Mouse (Mus musculus): Measurements from ENCODE around the gene Zmym2. TPM values are rescaled to one million over a fixed set of nuclear protein-coding genes. Genes with fewer than 3 reads are reported as not detected.

Gene Zmym2
- polyA plus RNA-seq, 1 experiment: 14.8 TPM

- Histone ChIP-seq H3ac (ENCODE audit: control insufficient read depth, insufficient read length) (no peak overlapping the region), H3K4me3 (no peak overlapping the region), H3K36me3 (ENCODE audit: control insufficient read depth, insufficient read depth) (no peaks in the 10 kb centered on the region), H3K4me2 (ENCODE audit: low read depth) (no peak overlapping the region), H3K27me3 (ENCODE audit: control insufficient read depth, insufficient read depth, insufficient read length) (no peaks in the 10 kb centered on the region), H3K79me2 (ENCODE audit: control insufficient read depth, insufficient read depth) (no peaks in the 10 kb centered on the region)
- TF ChIP-seq E2F4 (IDR thresholded peaks at IDR 0.05; ENCODE audit: insufficient read depth) (no peak), MYOG (IDR thresholded peaks at IDR 0.05; ENCODE audit: control insufficient read depth in 1 of 3, insufficient read depth in 1 of 3, insufficient read length in 2 of 3, low read depth in 2 of 3) (no peak), POLR2AphosphoS2 (IDR thresholded peaks at IDR 0.05; ENCODE audit: insufficient read length, low read depth) (no peak), MYOD1 (IDR thresholded peaks at IDR 0.05; ENCODE audit: control insufficient read depth in 1 of 3, insufficient read length in 2 of 3, low read depth in 2 of 3) (no peak), TCF12 (IDR thresholded peaks at IDR 0.05; ENCODE audit: insufficient read depth, poor library complexity, severe bottlenecking) (no peak), CEBPB (IDR thresholded peaks at IDR 0.05; ENCODE audit: insufficient read depth, poor library complexity, severe bottlenecking) (no peak), MAX (IDR thresholded peaks at IDR 0.05; ENCODE audit: low read depth) (no peak), USF1 (IDR thresholded peaks at IDR 0.05; ENCODE audit: low read depth) (no peak), TCF3 (IDR thresholded peaks at IDR 0.05; ENCODE audit: insufficient read length, low read depth) (no peak), REST (IDR thresholded peaks at IDR 0.05; ENCODE audit: insufficient read depth, insufficient read length) (no peak), POLR2A (IDR thresholded peaks at IDR 0.05; ENCODE audit: insufficient read length, low read depth) (no peak), SRF (IDR thresholded peaks at IDR 0.05; ENCODE audit: control insufficient read depth, insufficient read length, low read depth) (no peak)
Measured at GRCm38 (mm10) chr14:56978045-56978655, 91.7 kb downstream of the Zmym2 start.

GRCm38 (mm10) chr14:56988621-56989020, 102.2 kb downstream of the Zmym2 start:
- no peak overlapping the region for H3K4me2 ChIP-seq (ENCODE audit: low read depth)
- no peaks in the 10 kb centered on the region for H3K27me3 ChIP-seq (ENCODE audit: control insufficient read depth, insufficient read depth, insufficient read length)
- no peak for TF ChIP-seq TCF3 (IDR thresholded peaks at IDR 0.05; ENCODE audit: insufficient read length, low read depth)
- TF ChIP-seq SRF (IDR thresholded peaks at IDR 0.05; ENCODE audit: control insufficient read depth, insufficient read length, low read depth): no peak
- no peak for TF ChIP-seq CEBPB (IDR thresholded peaks at IDR 0.05; ENCODE audit: insufficient read depth, poor library complexity, severe bottlenecking)
- no peak for TF ChIP-seq REST (IDR thresholded peaks at IDR 0.05; ENCODE audit: insufficient read depth, insufficient read length)
- no peak for TF ChIP-seq POLR2A (IDR thresholded peaks at IDR 0.05; ENCODE audit: insufficient read length, low read depth)
- TF ChIP-seq POLR2AphosphoS2 (IDR thresholded peaks at IDR 0.05; ENCODE audit: insufficient read length, low read depth): no peak
- TF ChIP-seq TCF12 (IDR thresholded peaks at IDR 0.05; ENCODE audit: insufficient read depth, poor library complexity, severe bottlenecking): no peak
- TF ChIP-seq MAX (IDR thresholded peaks at IDR 0.05; ENCODE audit: low read depth): no peak
- no peak for TF ChIP-seq E2F4 (IDR thresholded peaks at IDR 0.05; ENCODE audit: insufficient read depth)
- no peak for TF ChIP-seq MYOG (IDR thresholded peaks at IDR 0.05; ENCODE audit: control insufficient read depth in 1 of 3, insufficient read depth in 1 of 3, insufficient read length in 2 of 3, low read depth in 2 of 3)
- no peak for TF ChIP-seq USF1 (IDR thresholded peaks at IDR 0.05; ENCODE audit: low read depth)
- no peak for TF ChIP-seq MYOD1 (IDR thresholded peaks at IDR 0.05; ENCODE audit: control insufficient read depth in 1 of 3, insufficient read length in 2 of 3, low read depth in 2 of 3)
- no peak overlapping the region for H3ac ChIP-seq (ENCODE audit: control insufficient read depth, insufficient read length)
- no peaks in the 10 kb centered on the region for H3K79me2 ChIP-seq (ENCODE audit: control insufficient read depth, insufficient read depth)
- H3K4me3 ChIP-seq: no peak overlapping the region
- no peaks in the 10 kb centered on the region for H3K36me3 ChIP-seq (ENCODE audit: control insufficient read depth, insufficient read depth)

Other genes starting within 250 kb of the Zmym2 start
- gene Mphosph8, start 218.4 kb upstream of the Zmym2 start, polyA plus RNA-seq (2012; fragmentation: generic; extraction: Trizol): 9.7 TPM
- gene Pspc1, start 108.3 kb upstream of the Zmym2 start, polyA plus RNA-seq (2012; fragmentation: generic; extraction: Trizol): 9.6 TPM
- gene Zmym5, start 74.9 kb upstream of the Zmym2 start, polyA plus RNA-seq (2012; fragmentation: generic; extraction: Trizol): 3.5 TPM
- 1.1 TPM for gene Gja3, start 171.4 kb downstream of the Zmym2 start, polyA plus RNA-seq (2012; fragmentation: generic; extraction: Trizol)
- gene Gjb2, start 218.0 kb downstream of the Zmym2 start, polyA plus RNA-seq (2012; fragmentation: generic; extraction: Trizol): not detected
- not detected for gene Gm4491, start 229.2 kb downstream of the Zmym2 start, polyA plus RNA-seq (2012; fragmentation: generic; extraction: Trizol)
- gene Gjb6, start 247.0 kb downstream of the Zmym2 start, polyA plus RNA-seq (2012; fragmentation: generic; extraction: Trizol): not detected

Data from myocyte (in vitro differentiated cells).